Mouse (Mus musculus): ENCODE results near the gene Socs5. TPM values are rescaled to one million over a fixed set of nuclear protein-coding genes. Genes with fewer than 3 reads are reported as not detected.

Socs5 gene
- polyA plus RNA-seq, 1 experiment from 2014 or later, result 3.9 TPM

- H3K27me3 ChIP-seq (replicated peaks; ENCODE audit: control insufficient read depth, insufficient read depth, low read length), result no peaks in the 10 kb centered on the region
- no peak overlapping the region for H3K4me2 ChIP-seq (replicated peaks; ENCODE audit: low read depth)
These were observed 42.3 kb downstream of the Socs5 start for GRCm38 (mm10) chr17:87149762-87150161.

GRCm38 (mm10) chr17:87152984-87153383 is 45.5 kb downstream of the Socs5 start:
- no peak for ATAC-seq
- 31% methylated on average over 5 of the region's 5 CpGs for WGBS

More at GRCm38 (mm10) chr17:87149762-87150161, 42.3 kb downstream of the Socs5 start:
- WGBS, result 84% methylated on average over 12 of the region's 12 CpGs
- no peak for TF ChIP-seq CTCF (IDR thresholded peaks at IDR 0.05; ENCODE audit: low read depth)
- Histone ChIP-seq H3K9ac (ENCODE audit: low read depth, low read length) (no peak overlapping the region), H3K4me1 (replicated peaks; ENCODE audit: control insufficient read depth, insufficient read depth, low read length) (no peaks in the 10 kb centered on the region), H3K4me3 (ENCODE audit: low read depth, low read length) (no peak overlapping the region), H3K9me3 (ENCODE audit: control insufficient read depth) (no peaks in the 10 kb centered on the region), H3K27ac (ENCODE audit: low read depth, low read length) (no peak overlapping the region), H3K36me3 (ENCODE audit: control insufficient read depth, insufficient read depth) (no peaks in the 10 kb centered on the region)
- ATAC-seq, result no peak

GRCm38 (mm10) chr17:87155664-87156063 is 48.2 kb downstream of the Socs5 start:
- no peak overlapping the region for H3K4me2 ChIP-seq (replicated peaks; ENCODE audit: low read depth)
- H3K4me3 ChIP-seq (ENCODE audit: low read depth, low read length), result no peak overlapping the region
- H3K27ac ChIP-seq (ENCODE audit: low read depth, low read length), result no peak overlapping the region
- WGBS, result 58% methylated on average over 3 of the region's 3 CpGs
- no peaks in the 10 kb centered on the region for H3K36me3 ChIP-seq (ENCODE audit: control insufficient read depth, insufficient read depth)
- no peak overlapping the region for H3K9ac ChIP-seq (ENCODE audit: low read depth, low read length)
- H3K9me3 ChIP-seq (ENCODE audit: control insufficient read depth), result no peaks in the 10 kb centered on the region
- TF ChIP-seq CTCF (IDR thresholded peaks at IDR 0.05; ENCODE audit: low read depth), result no peak
- no peaks in the 10 kb centered on the region for H3K27me3 ChIP-seq (replicated peaks; ENCODE audit: control insufficient read depth, insufficient read depth, low read length)
- ATAC-seq, result no peak
- no peaks in the 10 kb centered on the region for H3K4me1 ChIP-seq (replicated peaks; ENCODE audit: control insufficient read depth, insufficient read depth, low read length)

More at GRCm38 (mm10) chr17:87152984-87153383, 45.5 kb downstream of the Socs5 start:
- Histone ChIP-seq H3K9me3 (ENCODE audit: control insufficient read depth) (no peaks in the 10 kb centered on the region), H3K4me3 (ENCODE audit: low read depth, low read length) (no peak overlapping the region), H3K27me3 (replicated peaks; ENCODE audit: control insufficient read depth, insufficient read depth, low read length) (no peaks in the 10 kb centered on the region), H3K4me1 (replicated peaks; ENCODE audit: control insufficient read depth, insufficient read depth, low read length) (no peaks in the 10 kb centered on the region), H3K9ac (ENCODE audit: low read depth, low read length) (no peak overlapping the region), H3K36me3 (ENCODE audit: control insufficient read depth, insufficient read depth) (no peaks in the 10 kb centered on the region), H3K4me2 (replicated peaks; ENCODE audit: low read depth) (no peak overlapping the region), H3K27ac (ENCODE audit: low read depth, low read length) (no peak overlapping the region)
- no peak for TF ChIP-seq CTCF (IDR thresholded peaks at IDR 0.05; ENCODE audit: low read depth)

- Histone ChIP-seq H3K4me3 (ENCODE audit: low read depth, low read length) (no peak overlapping the region), H3K36me3 (ENCODE audit: control insufficient read depth, insufficient read depth) (no peaks in the 10 kb centered on the region), H3K27me3 (replicated peaks; ENCODE audit: control insufficient read depth, insufficient read depth, low read length) (no peaks in the 10 kb centered on the region), H3K4me1 (replicated peaks; ENCODE audit: control insufficient read depth, insufficient read depth, low read length) (no peaks in the 10 kb centered on the region), H3K9me3 (ENCODE audit: control insufficient read depth) (no peaks in the 10 kb centered on the region), H3K4me2 (replicated peaks; ENCODE audit: low read depth) (peak overlapping the region; percentile 48), H3K9ac (ENCODE audit: low read depth, low read length) (no peak overlapping the region), H3K27ac (ENCODE audit: low read depth, low read length) (peak overlapping the region; percentile 46; the same call in 1 of the 2 replicates)
- peak; percentile 30; the same call in 1 of the 2 replicates for TF ChIP-seq CTCF (IDR thresholded peaks at IDR 0.05; ENCODE audit: low read depth)
- 44% methylated on average over 13 of the region's 13 CpGs for WGBS
- ATAC-seq, result peak; percentile 97
These were observed 50.3 kb downstream of the Socs5 start for GRCm38 (mm10) chr17:87157739-87158138.

- no peaks in the 10 kb centered on the region for H3K9me3 ChIP-seq (ENCODE audit: control insufficient read depth)
- WGBS, result 79% methylated on average over 14 of the region's 14 CpGs
These were observed 51.1 kb downstream of the Socs5 start for GRCm38 (mm10) chr17:87158597-87158996.

GRCm38 (mm10) chr17:87160270-87160669 is 52.8 kb downstream of the Socs5 start:
- no peak overlapping the region for H3K4me2 ChIP-seq (replicated peaks; ENCODE audit: low read depth)
- no peak overlapping the region for H3K9ac ChIP-seq (ENCODE audit: low read depth, low read length)
- no peaks in the 10 kb centered on the region for H3K27me3 ChIP-seq (replicated peaks; ENCODE audit: control insufficient read depth, insufficient read depth, low read length)
- ATAC-seq, result no peak
- H3K9me3 ChIP-seq (ENCODE audit: control insufficient read depth), result no peaks in the 10 kb centered on the region
- H3K27ac ChIP-seq (ENCODE audit: low read depth, low read length), result no peak overlapping the region
- no peaks in the 10 kb centered on the region for H3K36me3 ChIP-seq (ENCODE audit: control insufficient read depth, insufficient read depth)
- no peaks in the 10 kb centered on the region for H3K4me1 ChIP-seq (replicated peaks; ENCODE audit: control insufficient read depth, insufficient read depth, low read length)
- no peak overlapping the region for H3K4me3 ChIP-seq (ENCODE audit: low read depth, low read length)
- TF ChIP-seq CTCF (IDR thresholded peaks at IDR 0.05; ENCODE audit: low read depth), result no peak
- WGBS, result 77% methylated on average over 3 of the region's 3 CpGs

More at GRCm38 (mm10) chr17:87158597-87158996, 51.1 kb downstream of the Socs5 start:
- Histone ChIP-seq H3K4me2 (replicated peaks; ENCODE audit: low read depth) (no peak overlapping the region), H3K4me1 (replicated peaks; ENCODE audit: control insufficient read depth, insufficient read depth, low read length) (no peaks in the 10 kb centered on the region), H3K36me3 (ENCODE audit: control insufficient read depth, insufficient read depth) (no peaks in the 10 kb centered on the region), H3K27me3 (replicated peaks; ENCODE audit: control insufficient read depth, insufficient read depth, low read length) (no peaks in the 10 kb centered on the region), H3K4me3 (ENCODE audit: low read depth, low read length) (no peak overlapping the region), H3K27ac (ENCODE audit: low read depth, low read length) (no peak overlapping the region), H3K9ac (ENCODE audit: low read depth, low read length) (no peak overlapping the region)
- TF ChIP-seq CTCF (IDR thresholded peaks at IDR 0.05; ENCODE audit: low read depth), result no peak
- ATAC-seq, result no peak
